Mouse (Mus musculus) CH12.LX (cell line): ENCODE measurements at regions not wholly inside any gene's neighbourhood (a gene's known extent, or its start where the extent isn't known, plus 50 kb on each side); places are given as distances from the start of the nearest gene placed in this dataset.

Experiments
- DNase-seq: peaks from one replicate; pipeline ENCODE4 v3.0.0-alpha.2; 2013; ENCODE audit errors: extremely low read depth
- H3K27ac ChIP-seq: 2 replicates; pipeline ENCODE4 v1.5.1; 2012; ENCODE audit warnings: low read depth, mild to moderate bottlenecking, control low read depth, moderate library complexity; ENCODE audit not compliant: insufficient read depth
- H3K27me3 ChIP-seq: replicated peaks from 2 replicates; pipeline ENCODE3; 2012; ENCODE audit warnings: inconsistent platforms
- H3K36me3 ChIP-seq, 2 experiments: replicated peaks in 1 of 2; 2 replicates each; pipeline versions ENCODE3 to v1.6.1; 2012; ENCODE audit warnings: inconsistent platforms in 1 of 2, low read length in 1 of 2, mild to moderate bottlenecking in 1 of 2, mixed read lengths in 1 of 2, moderate library complexity in 1 of 2; ENCODE audit not compliant: control insufficient read depth in 1 of 2, insufficient read depth in 1 of 2
- H3K4me1 ChIP-seq, 2 experiments: 2 replicates each; pipeline ENCODE4 v1.6.1; 2012; ENCODE audit warnings: inconsistent platforms in 1 of 2, moderate library complexity in 1 of 2; ENCODE audit not compliant: insufficient read depth in 2 of 2, control insufficient read depth in 1 of 2
- H3K4me2 ChIP-seq: 2 replicates; pipeline ENCODE4 v1.6.1; 2012; ENCODE audit warnings: low read depth, mild to moderate bottlenecking, control low read depth; ENCODE audit not compliant: poor library complexity, insufficient read depth, severe bottlenecking
- H3K4me3 ChIP-seq, 3 experiments: fragments of 150-350 bp in 1 of 3; sonication (generic) in 1 of 3; replicated peaks in 1 of 3; 2 replicates each; pipeline versions ENCODE3 to v1.5.1; 2011 to 2012; ENCODE audit warnings: low read depth in 2 of 3, low read length in 2 of 3, mild to moderate bottlenecking in 2 of 3, moderate library complexity in 2 of 3, control low read depth in 1 of 3, improper control_type of control experiment in 1 of 3, inconsistent platforms in 1 of 3, mixed read lengths in 1 of 3; ENCODE audit not compliant: poor library complexity in 1 of 3
- H3K79me2 ChIP-seq: replicated peaks from 2 replicates; pipeline ENCODE4 v1.6.1; 2012; ENCODE audit warnings: mild to moderate bottlenecking, moderate library complexity; ENCODE audit not compliant: control insufficient read depth, poor library complexity, insufficient read depth, severe bottlenecking; ENCODE audit errors: extremely low read depth
- H3K9ac ChIP-seq: 2 replicates; pipeline ENCODE4 v1.6.1; 2012; ENCODE audit warnings: low read depth, mild to moderate bottlenecking, control low read depth, moderate library complexity; ENCODE audit not compliant: insufficient read depth
- H3K9me3 ChIP-seq: replicated peaks from 2 replicates; pipeline ENCODE3; 2012; ENCODE audit warnings: low read length, inconsistent platforms, mixed read lengths
- BHLHE40 ChIP-seq: IDR thresholded peaks from 2 replicates; pipeline ENCODE4 v1.6.1; 2011; ENCODE audit warnings: mild to moderate bottlenecking, low read depth, low read length, improper control_type of control experiment
- CHD2 ChIP-seq: IDR thresholded peaks from 2 replicates; pipeline ENCODE4 v1.6.1; 2011; ENCODE audit warnings: low read length, improper control_type of control experiment
- CTCF ChIP-seq, 2 experiments: IDR thresholded peaks in 1 of 2; conservative IDR thresholded peaks in 1 of 2; 2 replicates each; pipeline ENCODE4 v1.5.1; 2011 to 2012; ENCODE audit warnings: low read depth in 2 of 2, low read length in 2 of 2, improper control_type of control experiment in 1 of 2, inconsistent platforms in 1 of 2, mild to moderate bottlenecking in 1 of 2, moderate library complexity in 1 of 2
- IRF4 ChIP-seq: IDR thresholded peaks from 2 replicates; pipeline ENCODE4 v1.6.1; 2014; ENCODE audit warnings: low read depth, mild to moderate bottlenecking, inconsistent platforms, low read length, improper control_type of control experiment
- KAT2A ChIP-seq: IDR thresholded peaks from 2 replicates; pipeline ENCODE4 v1.6.1; 2012; ENCODE audit warnings: low read length, improper control_type of control experiment, inconsistent platforms; ENCODE audit not compliant: insufficient replicate concordance
- MAFK ChIP-seq: IDR thresholded peaks from 2 replicates; pipeline ENCODE4 v1.6.1; 2011; ENCODE audit warnings: low read length, improper control_type of control experiment; ENCODE audit not compliant: insufficient replicate concordance
- MAX ChIP-seq: IDR thresholded peaks from 2 replicates; pipeline ENCODE4 v1.6.1; 2011; ENCODE audit warnings: low read length, improper control_type of control experiment
- MAZ ChIP-seq: IDR thresholded peaks from 2 replicates; pipeline ENCODE4 v1.6.1; 2012; ENCODE audit warnings: low read depth, mild to moderate bottlenecking, inconsistent platforms, low read length, improper control_type of control experiment, moderate library complexity
- MEF2A ChIP-seq: IDR thresholded peaks from 2 replicates; pipeline ENCODE4 v1.6.1; 2014; ENCODE audit warnings: low read depth, mild to moderate bottlenecking, inconsistent platforms, low read length, improper control_type of control experiment, borderline replicate concordance
- MXI1 ChIP-seq: IDR thresholded peaks from 2 replicates; pipeline ENCODE4 v1.6.1; 2011; ENCODE audit warnings: mild to moderate bottlenecking, low read depth, low read length, improper control_type of control experiment
- NELFE ChIP-seq: IDR thresholded peaks from 2 replicates; pipeline ENCODE4 v1.6.1; 2011; ENCODE audit warnings: low read depth, low read length, improper control_type of control experiment
- NRF1 ChIP-seq: IDR thresholded peaks from 2 replicates; pipeline ENCODE4 v1.6.1; 2014; ENCODE audit warnings: low read depth, mild to moderate bottlenecking, inconsistent platforms, low read length, improper control_type of control experiment, moderate library complexity
- POLR2A ChIP-seq: IDR thresholded peaks from 2 replicates; pipeline ENCODE4 v1.6.1; 2011; ENCODE audit warnings: low read depth, mild to moderate bottlenecking, improper control_type of control experiment, low read length
- RAD21 ChIP-seq: IDR thresholded peaks from 2 replicates; pipeline ENCODE4 v1.6.1; 2011; ENCODE audit warnings: low read depth, mild to moderate bottlenecking, low read length, improper control_type of control experiment, moderate library complexity
- RCOR1 ChIP-seq: conservative IDR thresholded peaks from 2 replicates; pipeline ENCODE4 v1.6.1; 2012; ENCODE audit warnings: low read depth, mild to moderate bottlenecking, inconsistent platforms, low read length, improper control_type of control experiment
- TBP ChIP-seq: conservative IDR thresholded peaks from 2 replicates; pipeline ENCODE4 v1.6.1; 2011; ENCODE audit warnings: low read depth, low read length, improper control_type of control experiment
- TCF12 ChIP-seq: IDR thresholded peaks from 2 replicates; pipeline ENCODE4 v1.6.1; 2014; ENCODE audit warnings: low read depth, mild to moderate bottlenecking, inconsistent platforms, low read length, improper control_type of control experiment
- UBTF ChIP-seq: IDR thresholded peaks from 2 replicates; pipeline ENCODE4 v1.6.1; 2012; ENCODE audit warnings: low read depth, mild to moderate bottlenecking, inconsistent platforms, low read length, improper control_type of control experiment, moderate library complexity
- USF2 ChIP-seq: conservative IDR thresholded peaks from 2 replicates; pipeline ENCODE4 v1.6.1; 2011; ENCODE audit warnings: low read depth, low read length, improper control_type of control experiment
- ZKSCAN1 ChIP-seq: IDR thresholded peaks from 2 replicates; pipeline ENCODE4 v1.6.1; 2012; ENCODE audit warnings: low read depth, inconsistent platforms, low read length, improper control_type of control experiment, borderline replicate concordance
- ZMIZ1 ChIP-seq: IDR thresholded peaks from 2 replicates; pipeline ENCODE4 v1.6.1; 2012; ENCODE audit warnings: low read depth, mild to moderate bottlenecking, inconsistent platforms, low read length, improper control_type of control experiment
- dilution Hi-C: fragments of 300-500 bp; cut with MboI; formaldehyde crosslinking; loops from 2 replicates; pipeline ENCODE4 v1.14.3; 2020; ENCODE audit warnings: low sequenced_read_pairs; ENCODE audit not compliant: extremely low pct_unique_long_range_greater_than_20kb, extremely low pct_ligation_motif_present
- in situ Hi-C: fragments of 300-500 bp; cut with MboI; formaldehyde crosslinking; loops from 3 replicates; pipeline ENCODE4 v1.14.3; 2019; ENCODE audit warnings: low sequenced_read_pairs, low pct_ligation_motif_present, low pct_unique_long_range_greater_than_20kb, mixed read lengths

- TF ChIP-seq ZMIZ1, result no peak
- TF ChIP-seq MXI1, result no peak
These were observed 334.3 kb upstream of the Zwint start (continued) for GRCm38 (mm10) chr10:72320307-72320706.

- H3K36me3 ChIP-seq, result no peaks in the 10 kb centered on the region
- no peaks in the 10 kb centered on the region for H3K27me3 ChIP-seq
- in situ Hi-C loops, result no loop called here
- H3K27ac ChIP-seq, result no peak overlapping the region
- no peaks in the 10 kb centered on the region for H3K79me2 ChIP-seq
- H3K4me1 ChIP-seq, result no peaks in the 10 kb centered on the region
- H3K4me3 ChIP-seq, result no peak overlapping the region
- no peak for DNase-seq
- H3K9me3 ChIP-seq, result no peaks in the 10 kb centered on the region
- H3K9ac ChIP-seq, result no peak overlapping the region
- dilution Hi-C loops, result no loop called here
- H3K4me2 ChIP-seq, result no peak overlapping the region
- TF ChIP-seq RAD21, result no peak
- TF ChIP-seq TCF12, result no peak
- no peak for TF ChIP-seq CHD2
- no peak for TF ChIP-seq RCOR1
- no peak for TF ChIP-seq CTCF (conservative IDR thresholded peaks at IDR 0.05 in 1 of 2, IDR thresholded peaks at IDR 0.05 in 1 of 2; ENCODE audit: low read depth in 2 of 2, low read length in 2 of 2)
- no peak for TF ChIP-seq NELFE
- TF ChIP-seq POLR2A, result no peak
These were observed 328.0 kb upstream of the Zwint start for GRCm38 (mm10) chr10:72326624-72327023.

- dilution Hi-C loops, result no loop called here
- no peak for TF ChIP-seq UBTF
- TF ChIP-seq MEF2A, result no peak
- no peak for TF ChIP-seq USF2
- no peak for TF ChIP-seq ZKSCAN1
- no peak for TF ChIP-seq KAT2A
- TF ChIP-seq NRF1, result no peak
- no peak for TF ChIP-seq POLR2A
- no peak for TF ChIP-seq NELFE
- TF ChIP-seq TBP, result no peak
- no peak for TF ChIP-seq RCOR1
- TF ChIP-seq MAFK, result no peak
- no peak for TF ChIP-seq IRF4
- no peak for TF ChIP-seq MAZ
- TF ChIP-seq MAX, result no peak
- TF ChIP-seq BHLHE40, result no peak
These were observed 307.4 kb upstream of the Zwint start for GRCm38 (mm10) chr10:72347253-72347652.

More at GRCm38 (mm10) chr10:72347253-72347652, 307.4 kb upstream of the Zwint start:
- Histone ChIP-seq H3K9ac (no peak overlapping the region), H3K27me3 (no peaks in the 10 kb centered on the region), H3K4me1 (peaks cover 4 to 11% of the 10 kb centered on the region in 2 experiments; a peak in 3 of 4 replicates), H3K4me2 (no peak overlapping the region), H3K4me3 (no peak overlapping the region), H3K79me2 (no peaks in the 10 kb centered on the region), H3K36me3 (no peaks in the 10 kb centered on the region), H3K27ac (no peak overlapping the region), H3K9me3 (no peaks in the 10 kb centered on the region)
- in situ Hi-C loops, result no loop called here
- DNase-seq, result no peak
